ENCODE assay signal across 8 mouse cellular contexts in genomic region chr1:36709854-36710280, GRCm38 (mm10). TPM values are rescaled to one million over a fixed set of nuclear protein-coding genes. Genes with fewer than 3 reads are reported as not detected.
DNase-seq lines count a peak whose midpoint lies in the region; ATAC-seq and TF ChIP-seq lines count a peak whose summit lies in the region.

Gene 4933424G06Rik, plus strand, starts transcription at chr1:36710149.

- peak within 1 kb of the TSS; percentile 99 for H3K4me3 ChIP-seq in hindbrain, embryonic 13.5 days

- no peaks in the 10 kb centered on the region for H3K27me3 ChIP-seq in Patski
- no peaks in the 10 kb centered on the region for H3K27me3 ChIP-seq in hindbrain, embryonic 13.5 days

- peaks cover 27% of the 10 kb centered on the region for H3K36me3 ChIP-seq in hindbrain, embryonic 13.5 days

- no peak for TF ChIP-seq CTCF in Patski (IDR thresholded peaks at IDR 0.05)

- no peaks in the 10 kb centered on the region for H3K9me3 ChIP-seq in hindbrain, embryonic 13.5 days

- POLR2A ChIA-PET in Patski (lab: Charles Lee), result no interaction called here

- in situ Hi-C loops in Patski (cut with MboI; ENCODE audit: low pct_unique_long_range_greater_than_20kb), result no loop called here

- WGBS in hindbrain, embryonic 13.5 days, result under 1% methylated on average over 29 of the region's 29 CpGs

- H3K4me1 ChIP-seq in hindbrain, embryonic 13.5 days (replicated peaks), result peaks cover 30% of the 10 kb centered on the region

- peak within 1 kb of the TSS; percentile 91 for H3K27ac ChIP-seq in hindbrain, embryonic 13.5 days

- peak; percentile 72 for DNase-seq in Patski (ENCODE audit: low read depth, low spot score)
- DNase-seq in cerebellum, postnatal 14 days, result peak; percentile 99
- DNase-seq in frontal cortex, postnatal 14 days (ENCODE audit: low spot score in 2 of 2), result peak; percentile 97
- peak; percentile 90 to 92 for DNase-seq in layer of hippocampus, postnatal 25 days (ENCODE audit: extremely low spot score in 1 of 2, low spot score in 1 of 2)
- peak; percentile 99 for DNase-seq in lung, postnatal 25 days (ENCODE audit: low spot score)
- DNase-seq in retina, embryonic 14.5 days (ENCODE audit: low spot score), result peak; percentile 98
- peak; percentile 99 for DNase-seq in thymus, postnatal 4 days

- H3K4me2 ChIP-seq in hindbrain, embryonic 13.5 days, result peak within 1 kb of the TSS; percentile 83

- CTCF ChIA-PET in Patski (lab: Charles Lee), result no interaction called here

- peak within 1 kb of the TSS; percentile 98 for H3K9ac ChIP-seq in hindbrain, embryonic 13.5 days

- ATAC-seq in Patski, result peak; percentile 94
- peak; percentile 96 for ATAC-seq in hindbrain, embryonic 13.5 days (ENCODE audit: low FRiP score)

RNA-seq across cellular contexts. Expression of gene 4933424G06Rik, which starts in this region (rescaled TPM):
- polyA plus RNA-seq in Patski (2021), result 0.23 TPM
- polyA plus RNA-seq in hindbrain, embryonic 13.5 days (2015; fragmentation: Nextera tagmentation; extraction: Ambion mirVana), result 0.43 and 0.57 TPM in 2 replicates
- 1 to 10 TPM in 1 of 2 experiments, not detected in 1; 1.6 TPM for total RNA-seq in layer of hippocampus, postnatal 25 days (2021)

Comparison
In these comparisons a context has a peak if more than half of its experiments do, and no peak if none do; other contexts are left out.
1. Peak in every context shown above with its lines: DNase-seq, ATAC-seq, H3K4me3 ChIP-seq and H3K27ac ChIP-seq.
2. Peak in DNase-seq and ATAC-seq in Patski; RNA of the gene not detected or under 1 TPM.
3. Peak in ATAC-seq, H3K4me3 ChIP-seq, H3K27ac ChIP-seq, H3K9ac ChIP-seq and H3K4me2 ChIP-seq in hindbrain, embryonic 13.5 days; RNA of the gene not detected or under 1 TPM.